Mouse (Mus musculus) liver (tissue): ENCODE results near the gene Lama5.

Experiments
- DNase-seq: peaks from one replicate; pipeline ENCODE4 v3.0.0-alpha.2; 2020; ENCODE audit warnings: mixed read lengths

Lama5 gene

GRCm38 (mm10) chr2:180133231-180133630, 92.4 kb downstream of the Lama5 start:
- DNase-seq = no peak

- no peak for DNase-seq
Observed at GRCm38 (mm10) chr2:180127675-180128074, 98.0 kb downstream of the Lama5 start.
